Mouse (Mus musculus): ENCODE results near the gene Foxb2. TPM values are rescaled to one million over a fixed set of nuclear protein-coding genes. Genes with fewer than 3 reads are reported as not detected.

The Foxb2 gene
- polyA plus RNA-seq, 1 experiment from 2014 or later = not detected

DNA sequence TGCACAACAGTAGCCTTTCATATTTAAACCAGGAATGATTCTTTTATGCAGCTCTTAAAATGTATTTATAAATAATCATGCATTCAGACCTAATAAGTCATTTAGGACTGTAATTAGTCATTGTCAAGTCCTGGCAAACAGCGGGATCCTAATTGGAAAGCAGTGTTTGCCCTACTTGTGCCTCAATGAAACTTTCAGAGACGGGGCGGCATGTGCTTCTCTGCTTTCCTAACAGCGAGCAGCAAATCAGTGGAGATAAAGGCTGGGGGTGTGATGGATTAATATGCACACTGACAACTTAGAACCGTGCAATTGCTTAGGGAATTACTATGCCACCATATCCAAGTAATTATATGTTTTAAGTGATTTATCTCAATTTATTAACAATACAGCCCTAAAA lies 48.4 kb downstream of the Foxb2 start:
- in situ Hi-C loops (cut with MboI; ENCODE audit: low pct_unique_long_range_greater_than_20kb) = no loop called here
- no peak for DNase-seq (ENCODE audit: low read depth, low spot score)
- peaks cover 36% of the 10 kb centered on the region for H3K27me3 ChIP-seq
- ChIA-PET POLR2A (interaction anchor here (0.6 kb wide), 1 partner anchor 205 kb away, joined by 3 read pairs; no protein-coding TSS in a partner anchor), CTCF (no interaction called here)
- ATAC-seq = no peak
- TF ChIP-seq CTCF (IDR thresholded peaks at IDR 0.05) = no peak

Other genes with a start within 250 kb of the Foxb2 start
- 40.1 TPM for gene Vps13a, start 92.9 kb downstream of the Foxb2 start, polyA plus RNA-seq (2021)
- gene Prune2, start 82.3 kb upstream of the Foxb2 start, polyA plus RNA-seq (2021) = 0.33 TPM

Measured in Patski (cell line).